In genomic region chr9:60441274-60441902, GRCm38 (mm10) we compare ENCODE assay signal across 25 mouse cellular contexts.
DNase-seq lines count a peak whose midpoint lies in the region; ATAC-seq lines count a peak whose summit lies in the region.
"Had no signal": no experiment of that assay in that cellular context is flagged by ENCODE, and none has a peak within 500 bp of the region (broad histone marks: within the 10 kb centered on the region; RNA-seq: fewer than 3 reads in every experiment).

No protein-coding gene starts in this region.

- no peak for ATAC-seq in embryonic facial prominence, embryonic 13.5 days (ENCODE audit: insufficient number of reproducible peaks, insufficient read depth, low FRiP score, low TSS enrichment, low read depth)
- ATAC-seq in lung, embryonic 16.5 days (ENCODE audit: low read depth): peak; percentile 51; the same call in 1 of the 2 replicates
- ATAC-seq: forebrain, postnatal 0 days; inflammation-experienced regulatory T-cells, adult 6 months had no signal

- H3K9me3 ChIP-seq in embryonic facial prominence, embryonic 13.5 days: no peaks in the 10 kb centered on the region
- H3K9me3 ChIP-seq in embryonic facial prominence, embryonic 10.5 days: no peaks in the 10 kb centered on the region
- H3K9me3 ChIP-seq in lung, embryonic 16.5 days (ENCODE audit: control insufficient read depth, low read length): no peaks in the 10 kb centered on the region
- H3K9me3 ChIP-seq: embryonic facial prominence, embryonic 15.5 days; forebrain, embryonic 12.5 days; heart, embryonic 12.5 days; kidney, embryonic 15.5 days; limb, embryonic 13.5 days had no signal

- no peak overlapping the region for H3K4me3 ChIP-seq in embryonic facial prominence, embryonic 13.5 days
- H3K4me3 ChIP-seq in embryonic facial prominence, embryonic 10.5 days: no peak overlapping the region
- no peak overlapping the region for H3K4me3 ChIP-seq in lung, embryonic 16.5 days (ENCODE audit: low read length)
- H3K4me3 ChIP-seq: embryonic facial prominence, embryonic 15.5 days; forebrain, embryonic 12.5 days; heart, adult 2 months; heart, embryonic 12.5 days; kidney, embryonic 15.5 days; left cerebral cortex, adult 2 months; limb, embryonic 13.5 days had no signal

- H3K27me3 ChIP-seq in embryonic facial prominence, embryonic 13.5 days: no peaks in the 10 kb centered on the region; the same call in 1 of the 2 replicates
- no peaks in the 10 kb centered on the region for H3K27me3 ChIP-seq in embryonic facial prominence, embryonic 10.5 days (replicated peaks; ENCODE audit: low read depth, poor library complexity, severe bottlenecking)
- H3K27me3 ChIP-seq in lung, embryonic 16.5 days (ENCODE audit: control insufficient read depth, insufficient read depth, low read depth, low read length): no peaks in the 10 kb centered on the region
- H3K27me3 ChIP-seq: embryonic facial prominence, embryonic 15.5 days; forebrain, embryonic 12.5 days; heart, embryonic 12.5 days; kidney, embryonic 15.5 days; limb, embryonic 13.5 days had no signal

- no peak overlapping the region for H3K4me2 ChIP-seq in embryonic facial prominence, embryonic 13.5 days
- H3K4me2 ChIP-seq in lung, embryonic 16.5 days (ENCODE audit: low read depth, low read length): no peak overlapping the region
- H3K4me2 ChIP-seq: embryonic facial prominence, embryonic 15.5 days; forebrain, embryonic 12.5 days; heart, embryonic 12.5 days; kidney, embryonic 15.5 days; limb, embryonic 13.5 days; liver, embryonic 11.5 days had no signal

- H3K27ac ChIP-seq in embryonic facial prominence, embryonic 13.5 days: peak overlapping the region; percentile 18; the same call in 1 of the 2 replicates
- no peak overlapping the region for H3K27ac ChIP-seq in embryonic facial prominence, embryonic 10.5 days (replicated peaks)
- H3K27ac ChIP-seq in lung, embryonic 16.5 days (ENCODE audit: low read length): no peak overlapping the region
- H3K27ac ChIP-seq: forebrain, embryonic 12.5 days; heart, adult 2 months; kidney, embryonic 15.5 days; left cerebral cortex, adult 2 months; limb, embryonic 13.5 days had no signal

- H3K4me1 ChIP-seq in embryonic facial prominence, embryonic 13.5 days: peaks cover 47% of the 10 kb centered on the region
- peaks cover 15% of the 10 kb centered on the region for H3K4me1 ChIP-seq in embryonic facial prominence, embryonic 10.5 days
- peaks cover 15% of the 10 kb centered on the region for H3K4me1 ChIP-seq in lung, embryonic 16.5 days (replicated peaks; ENCODE audit: control insufficient read depth, insufficient read depth, low read length)
- H3K4me1 ChIP-seq: kidney, embryonic 15.5 days had no signal

- WGBS in embryonic facial prominence, embryonic 13.5 days: 59% methylated on average over 10 of the region's 10 CpGs
- WGBS in embryonic facial prominence, embryonic 10.5 days: 71% methylated on average over 10 of the region's 10 CpGs
- 63% methylated on average over 10 of the region's 10 CpGs for WGBS in lung, embryonic 16.5 days

- no peak overlapping the region for H3K9ac ChIP-seq in embryonic facial prominence, embryonic 13.5 days
- no peak overlapping the region for H3K9ac ChIP-seq in lung, embryonic 16.5 days (ENCODE audit: low read length)
- H3K9ac ChIP-seq: embryonic facial prominence, embryonic 15.5 days; forebrain, embryonic 12.5 days; forebrain, postnatal 0 days; heart, embryonic 12.5 days; kidney, embryonic 15.5 days; limb, embryonic 13.5 days had no signal

- H3K36me3 ChIP-seq in embryonic facial prominence, embryonic 13.5 days: no peaks in the 10 kb centered on the region
- no peaks in the 10 kb centered on the region for H3K36me3 ChIP-seq in embryonic facial prominence, embryonic 10.5 days (replicated peaks)
- no peaks in the 10 kb centered on the region for H3K36me3 ChIP-seq in lung, embryonic 16.5 days (ENCODE audit: control insufficient read depth, insufficient read depth, low read length)
- H3K36me3 ChIP-seq: embryonic facial prominence, embryonic 15.5 days; forebrain, embryonic 12.5 days; heart, embryonic 12.5 days; kidney, embryonic 15.5 days; limb, embryonic 13.5 days had no signal

- DNase-seq in embryonic facial prominence, embryonic 10.5 days (ENCODE audit: low spot score): no peak
- DNase-seq in lung, postnatal 10 days: no peak
- peak; percentile 50 for DNase-seq in retina, postnatal 1 day
- DNase-seq in retina, embryonic 14.5 days (ENCODE audit: low spot score): no peak
- no peak for DNase-seq in embryo, embryonic 11 days
- DNase-seq: adrenal gland, postnatal 14 days; cerebellum, postnatal 36 days; forebrain, postnatal 0 days; heart, adult 2 months; heart, postnatal 4 days; kidney, adult 18-20 months; kidney, postnatal 25 days; lung, postnatal 14 days; thymus, adult 2 months; thymus, postnatal 36 days had no signal
